Mouse (Mus musculus) forebrain, embryonic 13.5 days (tissue): ENCODE data around the gene Nlrc5. TPM values are rescaled to one million over a fixed set of nuclear protein-coding genes. Genes with fewer than 3 reads are reported as not detected.

Experiments
- ATAC-seq: fragments of 200-750 bp; cut with Nextera tagmentation; 2 replicates; pipeline ENCODE4 v1.8.0; 2017
- H3K27ac ChIP-seq: fragments of 300-500 bp; sonication (generic); 2 replicates; pipeline ENCODE4 v1.5.1; 2015; ENCODE audit warnings: inconsistent platforms, mild to moderate bottlenecking, moderate library complexity
- H3K27me3 ChIP-seq: fragments of 300-500 bp; sonication (generic); 2 replicates; pipeline ENCODE4 v1.6.1; 2015; ENCODE audit warnings: mild to moderate bottlenecking, inconsistent platforms
- H3K36me3 ChIP-seq: fragments of 300-500 bp; sonication (generic); 2 replicates; pipeline ENCODE4 v1.6.1; 2015; ENCODE audit warnings: mild to moderate bottlenecking, inconsistent platforms; ENCODE audit not compliant: poor library complexity, severe bottlenecking
- H3K4me1 ChIP-seq: fragments of 300-500 bp; sonication (generic); 2 replicates; pipeline ENCODE4 v1.6.1; 2015; ENCODE audit warnings: inconsistent platforms
- H3K4me2 ChIP-seq: fragments of 300-500 bp; sonication (generic); 2 replicates; pipeline ENCODE4 v1.6.1; 2015; ENCODE audit warnings: inconsistent platforms, mild to moderate bottlenecking, moderate library complexity
- H3K4me3 ChIP-seq: fragments of 300-500 bp; sonication (generic); 2 replicates; pipeline ENCODE4 v1.5.1; 2015; ENCODE audit warnings: mild to moderate bottlenecking, inconsistent platforms
- H3K9ac ChIP-seq: fragments of 300-500 bp; sonication (generic); 2 replicates; pipeline ENCODE4 v1.6.1; 2015; ENCODE audit warnings: mild to moderate bottlenecking, inconsistent platforms
- H3K9me3 ChIP-seq: fragments of 300-500 bp; sonication (generic); replicated peaks from 2 replicates; pipeline ENCODE4 v1.6.1; 2016; ENCODE audit warnings: inconsistent platforms
- WGBS: fragments of 180-500 bp; shearing (Covaris S2); methylation state at CpG from one replicate; pipeline ENCODE4 v1.1.7; 2015; 5-methylcytosine and 5-hydroxymethylcytosine counted together
- microRNA-seq: library from miRNA; unstranded; fragments of <30 nt; microRNA quantifications from one replicate; pipeline ENCODE4, GENCODE M21; 2016
- polyA plus RNA-seq: library from polyadenylated mRNA; unstranded; fragments of >200 nt; fragmentation: Nextera tagmentation; extraction: Ambion mirVana; gene quantifications from 2 replicates; pipeline ENCODE4 v1.2.1, GENCODE M21; 2015

Gene Nlrc5
- polyA plus RNA-seq, 1 experiment from 2014 or later, result 0.12 TPM

DNA sequence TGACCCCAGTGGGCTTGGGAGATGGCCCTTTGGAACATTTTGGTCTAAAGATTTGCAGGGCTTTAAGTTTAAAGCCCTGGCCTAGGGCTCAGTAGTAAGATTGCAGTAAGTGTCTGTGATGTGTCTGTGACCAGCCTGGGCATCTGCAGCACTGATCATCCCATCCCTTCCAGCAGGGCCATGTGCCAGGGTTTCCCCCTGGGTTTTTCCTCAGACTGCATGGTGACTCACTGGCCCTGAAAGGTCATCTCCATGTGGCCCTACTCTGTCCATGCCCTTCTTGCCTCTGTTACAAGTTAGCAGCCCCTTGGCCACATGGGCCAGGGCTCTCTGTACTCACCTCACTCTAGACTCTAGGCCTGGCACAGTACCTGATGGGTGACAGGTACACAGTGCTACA lies 130.3 kb downstream of the Nlrc5 start:
- Histone ChIP-seq H3K27me3 (no peaks in the 10 kb centered on the region), H3K4me2 (no peak overlapping the region), H3K9ac (no peak overlapping the region), H3K4me3 (no peak overlapping the region), H3K36me3 (no peaks in the 10 kb centered on the region), H3K9me3 (no peaks in the 10 kb centered on the region), H3K27ac (no peak overlapping the region), H3K4me1 (peaks cover 41% of the 10 kb centered on the region)
- no peak for ATAC-seq

DNA sequence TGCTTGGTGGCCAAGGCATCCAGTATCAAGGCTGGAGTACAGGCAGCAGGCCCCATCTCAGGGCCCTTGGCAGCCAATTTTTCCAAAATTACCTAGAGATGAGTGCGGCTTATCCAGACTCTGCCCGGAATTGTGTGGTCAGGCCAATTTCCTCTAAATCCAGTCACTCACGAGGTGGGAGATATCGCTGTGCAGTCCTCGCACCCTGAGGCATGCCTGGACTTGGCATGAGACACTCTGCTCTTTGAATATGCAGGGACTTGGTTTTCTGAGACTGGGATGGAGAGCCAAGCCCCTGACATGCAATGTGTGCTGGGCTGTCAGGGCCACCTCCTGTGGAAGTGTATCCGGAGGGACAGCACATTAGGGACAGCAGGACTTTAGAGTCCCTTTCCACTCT lies 131.9 kb downstream of the Nlrc5 start:
- peak overlapping the region; percentile 82 for H3K27ac ChIP-seq
- no peak overlapping the region for H3K9ac ChIP-seq
- 0 out of 2 replicates have a peak, but pooled peaks cover 3% of the 10 kb centered on the region for H3K36me3 ChIP-seq
- H3K4me2 ChIP-seq, result no peak overlapping the region
- H3K4me3 ChIP-seq, result no peak overlapping the region
- H3K27me3 ChIP-seq, result no peaks in the 10 kb centered on the region
- WGBS, result 75% methylated on average over 6 of the region's 6 CpGs
- no peaks in the 10 kb centered on the region for H3K9me3 ChIP-seq
- no peak for ATAC-seq
- H3K4me1 ChIP-seq, result peaks cover 35% of the 10 kb centered on the region

DNA sequence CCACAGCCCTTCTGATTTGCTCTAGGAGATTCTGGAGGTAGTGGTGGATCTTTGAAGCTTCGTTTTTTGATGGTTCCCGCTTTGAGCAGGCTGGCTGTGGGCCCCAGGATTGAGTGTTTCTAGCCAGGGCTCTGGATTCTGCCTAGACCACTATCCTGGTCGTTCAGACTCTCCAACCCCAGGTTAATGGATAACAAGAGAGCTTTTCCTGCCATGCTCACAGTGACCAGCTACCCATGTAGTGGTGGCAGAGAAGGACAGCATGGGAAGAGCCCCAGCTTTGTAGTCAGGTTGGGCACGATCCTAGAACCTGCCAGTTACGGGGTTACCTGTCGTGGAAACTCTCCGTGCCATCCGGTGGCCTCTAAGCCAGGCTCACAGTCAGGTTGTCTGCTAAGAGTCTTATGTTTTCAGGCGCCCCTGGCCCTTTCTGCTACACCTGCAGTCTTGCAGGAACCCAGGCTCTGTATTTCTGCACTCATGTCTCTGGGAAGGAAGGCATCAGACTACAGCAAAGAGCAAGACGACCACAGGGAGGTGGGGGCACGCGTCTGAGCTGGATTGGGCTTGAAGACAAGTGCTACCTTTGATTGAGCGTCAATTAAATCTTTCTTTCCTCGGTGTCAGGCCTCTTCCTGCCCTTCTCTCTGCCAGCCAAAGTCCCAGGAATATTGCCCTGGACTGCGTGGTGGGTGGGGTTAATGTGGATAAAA lies 132.4 kb downstream of the Nlrc5 start:
- 42% methylated on average over 15 of the region's 15 CpGs for WGBS
- no peaks in the 10 kb centered on the region for H3K9me3 ChIP-seq
- H3K36me3 ChIP-seq, result 0 out of 2 replicates have a peak, but pooled peaks cover 7% of the 10 kb centered on the region
- H3K4me1 ChIP-seq, result peaks cover 30% of the 10 kb centered on the region
- H3K27ac ChIP-seq, result peak overlapping the region; percentile 82
- no peak overlapping the region for H3K4me3 ChIP-seq
- H3K4me2 ChIP-seq, result peak overlapping the region; percentile 41
- H3K9ac ChIP-seq, result peak overlapping the region; percentile 36
- peak; percentile 53 for ATAC-seq
- no peaks in the 10 kb centered on the region for H3K27me3 ChIP-seq

DNA sequence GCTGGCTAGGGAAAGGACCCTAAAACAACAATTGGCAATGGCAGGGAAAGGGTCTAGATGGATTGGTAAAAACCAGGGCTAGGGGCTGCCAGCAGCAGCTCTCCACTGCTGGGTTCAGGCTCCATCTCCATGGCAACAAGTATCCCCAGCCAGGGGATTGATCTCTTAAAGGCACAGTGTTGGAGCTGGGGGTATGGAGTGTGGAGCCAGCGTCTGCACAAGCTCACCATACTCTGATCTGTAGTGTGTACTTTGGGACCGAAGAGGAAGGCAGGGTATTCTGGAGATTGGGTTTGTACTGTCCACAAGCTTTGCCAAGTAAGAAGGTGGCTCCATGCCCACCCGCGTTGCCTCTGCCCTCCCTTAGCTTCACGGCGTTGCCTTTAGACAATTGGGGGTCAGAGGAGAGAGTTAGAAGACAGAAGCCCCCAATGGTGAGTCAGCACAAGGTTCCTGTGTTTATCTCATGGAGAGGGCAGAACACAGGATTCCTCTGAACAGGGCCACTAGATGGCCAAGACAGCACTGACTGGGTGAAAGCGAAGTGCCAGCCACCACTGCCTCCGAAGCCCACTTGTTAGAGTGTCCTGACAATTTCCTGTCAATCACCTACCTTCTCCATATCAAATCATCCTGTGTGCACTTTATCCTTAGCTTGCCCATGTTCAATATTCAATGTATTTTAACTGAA lies 133.1 kb downstream of the Nlrc5 start:
- Histone ChIP-seq H3K9ac (peak overlapping the region; percentile 36), H3K4me2 (peak overlapping the region; percentile 41), H3K27ac (peak overlapping the region; percentile 82), H3K27me3 (no peaks in the 10 kb centered on the region), H3K4me3 (no peak overlapping the region), H3K36me3 (peaks cover 14% of the 10 kb centered on the region; the same call in 1 of the 2 replicates), H3K4me1 (peaks cover 28% of the 10 kb centered on the region), H3K9me3 (no peaks in the 10 kb centered on the region)
- 38% methylated on average over 8 of the region's 8 CpGs for WGBS
- peak; percentile 93 for ATAC-seq

DNA sequence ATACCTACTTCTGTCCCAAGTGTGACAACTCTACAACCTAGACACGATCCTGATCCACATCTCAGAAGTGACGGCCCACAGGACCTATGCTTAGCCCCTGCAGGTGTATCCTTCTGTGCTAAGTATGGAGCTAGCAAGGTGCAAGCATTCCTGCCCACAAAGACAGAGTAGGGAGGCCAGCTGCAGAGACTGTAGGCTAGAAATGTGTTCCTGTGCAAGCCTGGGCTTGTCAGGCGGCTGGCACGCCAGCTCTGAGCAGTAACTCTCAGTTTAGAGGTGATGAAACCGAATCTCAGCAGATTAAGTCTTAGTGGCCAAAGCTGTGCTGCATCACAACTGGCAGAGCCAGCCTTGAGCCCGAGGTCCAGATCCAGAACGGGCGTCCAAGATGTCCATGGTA lies 133.9 kb downstream of the Nlrc5 start:
- Histone ChIP-seq H3K27me3 (no peaks in the 10 kb centered on the region), H3K36me3 (peaks cover 17% of the 10 kb centered on the region; the same call in 1 of the 2 replicates), H3K4me2 (no peak overlapping the region), H3K4me1 (peaks cover 28% of the 10 kb centered on the region), H3K4me3 (no peak overlapping the region), H3K9ac (no peak overlapping the region), H3K9me3 (no peaks in the 10 kb centered on the region), H3K27ac (peak overlapping the region; percentile 0; the same call in 1 of the 2 replicates)
- WGBS, result 90% methylated on average over 8 of the region's 8 CpGs
- no peak for ATAC-seq

DNA sequence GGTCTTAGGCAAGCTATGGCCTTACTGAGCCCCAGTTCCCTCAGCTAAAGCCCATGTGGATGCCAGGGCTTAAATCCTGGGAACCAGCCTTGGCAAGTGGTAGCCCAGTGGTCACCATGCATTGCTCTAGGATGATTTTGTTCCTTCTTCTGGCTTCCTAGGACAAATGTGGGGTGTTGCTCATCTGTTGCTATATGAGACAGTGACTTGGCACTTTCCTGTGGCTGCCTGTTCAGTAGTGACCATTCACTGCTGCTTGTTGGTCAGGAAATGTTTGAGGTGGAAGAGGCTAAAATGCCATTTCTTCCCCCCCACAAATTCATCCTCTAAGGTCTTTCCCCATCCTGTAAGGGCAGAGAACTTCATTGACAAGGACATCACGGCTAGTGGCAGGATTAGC lies 135.3 kb downstream of the Nlrc5 start:
- Histone ChIP-seq H3K36me3 (peaks cover 29% of the 10 kb centered on the region), H3K4me2 (no peak overlapping the region), H3K4me1 (peaks cover 28% of the 10 kb centered on the region), H3K9me3 (no peaks in the 10 kb centered on the region), H3K27ac (0 out of 2 replicates have a peak overlapping the region, but pooled peaks have one; percentile 7), H3K4me3 (no peak overlapping the region), H3K9ac (no peak overlapping the region), H3K27me3 (no peaks in the 10 kb centered on the region)
- no peak for ATAC-seq
- 50% methylated on average over 1 of the region's 1 CpGs for WGBS

DNA sequence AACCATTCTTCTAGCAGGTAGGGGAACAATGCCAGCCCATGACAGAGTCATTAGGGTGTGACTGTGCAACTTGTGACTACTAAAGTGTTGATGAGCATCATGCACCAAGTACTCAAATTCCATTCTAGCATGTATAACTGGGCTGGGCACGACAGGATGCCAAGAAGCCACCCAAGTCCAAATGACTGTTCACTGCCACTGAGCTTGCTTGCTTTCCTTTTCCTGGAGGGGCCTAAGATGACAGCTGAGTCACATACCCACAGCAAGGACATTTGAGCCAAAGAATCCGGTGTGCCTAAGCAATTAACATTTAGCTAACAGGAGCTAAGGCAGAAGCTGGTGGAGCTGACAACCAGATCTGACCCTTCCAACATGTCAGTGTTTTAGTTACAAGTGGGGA lies 137.7 kb downstream of the Nlrc5 start:
- Histone ChIP-seq H3K4me2 (no peak overlapping the region), H3K9ac (no peak overlapping the region), H3K9me3 (no peaks in the 10 kb centered on the region), H3K27ac (no peak overlapping the region), H3K36me3 (peaks cover 53% of the 10 kb centered on the region), H3K4me1 (peaks cover 15% of the 10 kb centered on the region), H3K4me3 (no peak overlapping the region), H3K27me3 (no peaks in the 10 kb centered on the region)
- ATAC-seq, result no peak
- 81% methylated on average over 2 of the region's 2 CpGs for WGBS

DNA sequence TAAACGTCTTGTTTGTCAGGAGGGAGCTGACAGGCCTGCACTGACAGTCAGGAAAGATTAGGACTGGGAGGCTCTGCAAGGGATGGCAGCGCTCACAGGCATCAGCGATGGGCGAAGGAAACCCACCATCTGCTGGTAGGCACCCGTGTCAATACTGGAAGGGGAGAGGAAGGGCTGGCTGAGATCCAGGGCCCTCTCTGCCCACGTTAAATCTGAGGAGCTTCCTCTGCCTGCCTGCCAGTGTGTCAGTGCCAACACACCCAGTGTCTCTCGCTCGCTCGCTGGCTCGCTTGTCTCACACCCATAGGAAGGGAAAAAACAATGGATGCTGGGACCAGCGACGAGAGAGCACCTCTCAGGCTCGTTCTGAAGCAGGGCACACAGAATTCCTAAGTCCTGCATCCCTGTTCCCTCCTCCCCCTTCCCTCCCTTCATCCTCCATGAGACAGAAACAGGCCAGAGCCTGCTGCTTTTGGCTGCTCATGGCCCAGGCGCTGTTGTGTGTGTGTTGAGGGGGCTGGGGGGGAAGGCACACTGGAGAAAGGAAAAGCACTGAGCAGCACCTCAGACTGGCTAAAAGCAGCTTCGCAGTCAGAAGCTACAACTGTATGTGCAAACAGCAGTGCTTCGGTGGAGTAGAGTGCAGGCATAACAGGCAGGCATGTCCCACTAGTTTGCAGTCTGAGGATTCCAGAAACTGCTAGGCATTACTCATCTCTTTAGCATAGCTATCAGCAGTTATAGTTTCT lies 140.2 kb downstream of the Nlrc5 start:
- no peak overlapping the region for H3K9ac ChIP-seq

DNA sequence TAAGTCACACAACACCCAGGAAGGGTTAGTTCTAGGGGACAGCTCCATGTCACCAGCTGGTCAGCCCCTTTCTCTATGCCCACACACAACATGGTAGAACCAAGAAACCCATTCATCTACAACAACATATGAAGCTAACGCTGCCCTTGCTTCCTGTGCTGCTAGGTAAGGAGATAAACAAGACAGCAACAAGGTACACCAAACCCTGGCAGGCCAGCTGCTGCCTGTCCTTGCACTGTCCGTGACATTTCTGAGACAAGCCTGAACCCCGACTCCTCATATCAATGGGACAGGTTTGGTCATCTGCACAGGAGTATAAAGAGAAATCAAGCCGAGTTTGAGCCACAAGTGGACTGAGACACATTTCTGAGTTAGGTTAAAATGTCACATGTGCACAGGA lies 141.0 kb downstream of the Nlrc5 start:
- peak overlapping the region; percentile 72 for H3K27ac ChIP-seq
- peaks cover 83% of the 10 kb centered on the region for H3K36me3 ChIP-seq
- no peak overlapping the region for H3K4me2 ChIP-seq

More for the DNA sequence above, 140.2 kb downstream of the Nlrc5 start:
- whole genome bisulfite sequencing, result 77% methylated on average over 16 of the region's 16 CpGs
- peaks cover 78% of the 10 kb centered on the region for H3K36me3 ChIP-seq
- no peak overlapping the region for H3K4me2 ChIP-seq
- no peaks in the 10 kb centered on the region for H3K9me3 ChIP-seq
- H3K27ac ChIP-seq, result peak overlapping the region; percentile 72
- H3K4me1 ChIP-seq, result no peaks in the 10 kb centered on the region
- peak; percentile 83 for ATAC-seq
- H3K27me3 ChIP-seq, result no peaks in the 10 kb centered on the region
- no peak overlapping the region for H3K4me3 ChIP-seq

More for the DNA sequence above, 141.0 kb downstream of the Nlrc5 start:
- WGBS, result 96% methylated on average over 4 of the region's 4 CpGs
- H3K9ac ChIP-seq, result no peak overlapping the region
- no peaks in the 10 kb centered on the region for H3K27me3 ChIP-seq
- no peak overlapping the region for H3K4me3 ChIP-seq
- ATAC-seq, result no peak
- no peaks in the 10 kb centered on the region for H3K9me3 ChIP-seq
- no peaks in the 10 kb centered on the region for H3K4me1 ChIP-seq

Small RNA genes within 50 kb of the gene (microRNA-seq; reads per million reads assigned to microRNA genes)
- not detected for gene Mir7072

Other genes with a start within 250 kb of the Nlrc5 start
- 83.6 and 98.8 TPM in 2 replicates for gene Nup93, start 219.8 kb upstream of the Nlrc5 start, polyA plus RNA-seq
- gene Slc12a3, start 105.2 kb upstream of the Nlrc5 start, polyA plus RNA-seq, result not detected in 2 replicates
- 50.9 and 53.9 TPM in 2 replicates for gene Herpud1, start 47.9 kb upstream of the Nlrc5 start, polyA plus RNA-seq
- gene Cpne2, start 98.6 kb downstream of the Nlrc5 start, polyA plus RNA-seq, result 14.3 and 18.6 TPM in 2 replicates
- 48.1 and 54.3 TPM in 2 replicates for gene Rspry1, start 167.6 kb downstream of the Nlrc5 start, polyA plus RNA-seq
- 108 TPM in 2 replicates for gene Fam192a, start 167.6 kb downstream of the Nlrc5 start, polyA plus RNA-seq
- 254 and 265 TPM in 2 replicates for gene Arl2bp, start 232.2 kb downstream of the Nlrc5 start, polyA plus RNA-seq